Mouse (Mus musculus): Measurements from ENCODE around the gene Fabp1. TPM values are rescaled to one million over a fixed set of nuclear protein-coding genes. Genes with fewer than 3 reads are reported as not detected.

Fabp1 gene
- total RNA-seq, 2 experiments from 2014 or later, result not detected

Other genes with a start within 250 kb of the Fabp1 start
- not detected for gene Foxi3, start 243.3 kb upstream of the Fabp1 start, total RNA-seq (2021)
- gene Thnsl2, start 55.4 kb upstream of the Fabp1 start, total RNA-seq (2021), result 1 to 10 TPM; 3.7 TPM
- 10 to 100 TPM; 15.3 to 17.9 TPM for gene Krcc1, start 71.8 kb downstream of the Fabp1 start, total RNA-seq (2021)
- gene Smyd1, start 122.4 kb downstream of the Fabp1 start, total RNA-seq (2021), result 1 to 10 TPM in 1 of 2 experiments, under 1 TPM in 1; 0.96 to 1.6 TPM
- gene Cd8b1, start 123.0 kb downstream of the Fabp1 start, total RNA-seq (2021), result not detected
- gene Cd8a, start 173.6 kb downstream of the Fabp1 start, total RNA-seq (2021), result not detected
- gene Rmnd5a, start 240.8 kb downstream of the Fabp1 start, total RNA-seq (2021), result 10 to 100 TPM; 90.8 to 96.3 TPM